Mouse (Mus musculus): ENCODE measurements around the gene Slc48a1. TPM values are rescaled to one million over a fixed set of nuclear protein-coding genes. Genes with fewer than 3 reads are reported as not detected.

Gene Slc48a1
- polyA plus RNA-seq, 1 experiment from 2014 or later: 34.2 TPM

DNA sequence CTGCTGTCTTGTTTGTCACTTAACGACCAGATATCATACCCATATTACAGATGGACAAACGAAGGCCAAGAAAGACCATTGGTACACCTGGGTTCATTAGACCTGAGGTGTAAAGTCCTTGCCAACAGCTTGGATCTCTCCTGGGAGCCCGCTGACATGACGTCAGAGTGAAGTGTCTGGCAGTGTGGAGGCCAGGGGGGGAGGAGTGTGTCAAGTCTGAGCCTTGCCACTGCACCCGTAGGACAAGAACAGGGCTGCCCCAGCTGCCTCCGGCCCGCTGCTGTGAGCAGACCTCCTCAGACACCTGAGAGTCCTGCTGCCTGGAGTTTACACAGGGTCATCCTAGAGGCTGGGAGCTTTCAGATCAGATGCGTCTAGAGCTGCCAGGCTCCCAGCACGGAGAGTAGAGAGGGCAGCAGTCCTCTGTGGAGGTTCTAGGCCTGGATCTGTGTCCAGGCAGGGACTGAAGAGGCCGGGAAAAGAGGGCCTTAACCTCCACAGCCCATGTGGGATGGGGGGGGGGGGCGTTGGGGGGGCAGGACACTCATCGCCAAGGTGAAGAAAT is 34.3 kb upstream of the Slc48a1 start:
- Histone ChIP-seq H3K36me3 (no peaks in the 10 kb centered on the region), H3K4me3 (replicated peaks) (no peak overlapping the region), H3K4me1 (replicated peaks) (peaks cover 14% of the 10 kb centered on the region), H3K27ac (no peak overlapping the region), H3K9me3 (no peaks in the 10 kb centered on the region), H3K4me2 (no peak overlapping the region), H3K9ac (replicated peaks) (0 out of 2 replicates have a peak overlapping the region, but pooled peaks have one; percentile 37), H3K27me3 (no peaks in the 10 kb centered on the region; the same call in 1 of the 2 replicates)
- no peak for ATAC-seq (ENCODE audit: insufficient number of reproducible peaks, insufficient read depth, low FRiP score, low TSS enrichment, low read depth)
- WGBS: 69% methylated on average over 12 of the region's 12 CpGs

DNA sequence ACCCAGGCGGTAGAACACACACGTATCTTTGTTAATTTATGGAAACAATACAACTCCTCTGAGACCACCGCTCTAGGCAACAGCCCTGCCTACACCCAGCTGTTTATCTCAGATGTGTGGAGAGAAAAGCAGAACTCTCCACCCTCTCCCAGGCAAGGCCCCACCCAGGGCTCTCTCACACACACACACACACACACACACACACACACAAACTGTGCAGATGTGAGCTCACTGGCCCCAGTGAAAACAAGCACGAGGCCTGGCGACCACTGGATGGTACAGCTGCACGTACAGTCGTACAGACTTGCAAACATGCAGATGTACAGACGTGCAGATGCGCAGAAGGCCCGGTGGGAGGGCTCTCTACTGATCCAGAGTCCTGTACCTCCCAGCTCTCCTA is 33.4 kb upstream of the Slc48a1 start:
- Histone ChIP-seq H3K9ac (replicated peaks) (no peak overlapping the region; the same call in 1 of the 2 replicates), H3K4me3 (replicated peaks) (no peak overlapping the region), H3K36me3 (no peaks in the 10 kb centered on the region), H3K27me3 (no peaks in the 10 kb centered on the region; the same call in 1 of the 2 replicates), H3K4me2 (no peak overlapping the region), H3K9me3 (no peaks in the 10 kb centered on the region), H3K4me1 (replicated peaks) (peaks cover 19% of the 10 kb centered on the region), H3K27ac (no peak overlapping the region)
- no peak for ATAC-seq (ENCODE audit: insufficient number of reproducible peaks, insufficient read depth, low FRiP score, low TSS enrichment, low read depth)
- WGBS: 63% methylated on average over 10 of the region's 10 CpGs

DNA sequence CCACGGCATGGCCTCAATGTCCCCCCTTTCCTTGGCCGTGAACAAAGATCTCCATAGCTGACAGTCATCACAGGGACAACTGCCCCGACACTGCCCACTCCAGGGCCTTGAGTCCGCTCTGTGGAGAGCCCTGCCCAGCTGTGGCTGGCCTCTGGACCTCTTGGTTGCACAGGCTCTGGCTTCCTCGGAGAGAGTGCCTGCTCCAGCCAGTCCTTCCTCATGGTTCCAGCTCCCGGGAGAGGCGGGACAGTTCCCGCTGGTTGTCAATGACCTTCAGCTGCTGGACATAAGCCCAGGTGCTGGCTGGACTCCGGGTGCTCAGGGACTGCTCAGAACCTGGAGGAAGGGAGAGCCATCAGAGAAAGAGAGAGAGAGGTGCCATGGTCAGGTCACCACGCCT is 33.0 kb upstream of the Slc48a1 start:
- Histone ChIP-seq H3K9me3 (no peaks in the 10 kb centered on the region), H3K36me3 (no peaks in the 10 kb centered on the region), H3K4me3 (replicated peaks) (no peak overlapping the region), H3K9ac (replicated peaks) (no peak overlapping the region; the same call in 1 of the 2 replicates), H3K4me2 (no peak overlapping the region), H3K27me3 (no peaks in the 10 kb centered on the region; the same call in 1 of the 2 replicates), H3K27ac (no peak overlapping the region), H3K4me1 (replicated peaks) (peaks cover 24% of the 10 kb centered on the region)
- WGBS: 74% methylated on average over 10 of the region's 10 CpGs
- ATAC-seq (ENCODE audit: insufficient number of reproducible peaks, insufficient read depth, low FRiP score, low TSS enrichment, low read depth): no peak

DNA sequence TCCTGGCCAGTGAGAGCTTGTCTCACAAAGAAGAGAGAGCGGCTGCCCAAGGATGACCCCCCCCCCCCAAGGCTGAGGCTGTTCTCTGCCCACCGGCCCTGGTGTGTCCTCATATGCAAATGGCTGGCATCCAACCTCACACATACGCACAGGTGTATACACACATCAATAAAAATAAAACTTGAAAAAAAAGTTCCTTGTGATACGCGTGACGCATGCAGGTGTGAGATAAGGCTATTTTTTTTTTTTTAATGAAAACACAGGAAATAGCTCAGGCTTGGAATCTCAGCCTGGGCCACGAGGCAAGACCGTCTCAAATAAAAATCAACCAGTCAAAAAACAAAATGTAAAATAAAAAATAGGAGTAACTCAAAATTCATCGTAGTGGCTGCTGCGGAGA is 32.0 kb upstream of the Slc48a1 start:
- Histone ChIP-seq H3K27me3 (no peaks in the 10 kb centered on the region; the same call in 1 of the 2 replicates), H3K4me2 (no peak overlapping the region), H3K9ac (replicated peaks) (no peak overlapping the region), H3K4me3 (replicated peaks) (no peak overlapping the region), H3K4me1 (replicated peaks) (peaks cover 32% of the 10 kb centered on the region), H3K9me3 (no peaks in the 10 kb centered on the region), H3K36me3 (no peaks in the 10 kb centered on the region), H3K27ac (no peak overlapping the region)
- no peak for ATAC-seq (ENCODE audit: insufficient number of reproducible peaks, insufficient read depth, low FRiP score, low TSS enrichment, low read depth)
- WGBS: 92% methylated on average over 10 of the region's 10 CpGs

DNA sequence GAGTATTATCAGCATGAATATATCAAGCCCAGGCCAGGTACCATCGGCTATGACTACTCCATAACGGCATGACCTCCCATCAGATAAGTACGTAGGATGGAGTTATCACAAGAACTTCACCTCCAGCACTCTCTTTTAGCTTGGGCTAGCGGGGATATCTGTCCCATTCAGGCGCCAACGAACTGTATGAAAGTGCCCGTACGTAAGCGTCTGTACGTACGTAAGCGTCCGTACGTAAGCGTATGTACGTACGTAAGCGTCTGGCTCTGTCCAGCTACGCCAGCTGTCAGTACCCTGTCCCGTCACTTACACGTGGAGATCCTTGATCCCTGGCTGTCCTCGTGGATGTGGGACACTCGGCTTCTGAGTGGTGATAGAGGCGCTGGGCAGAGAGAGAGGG is 31.6 kb upstream of the Slc48a1 start:
- H3K4me3 ChIP-seq (replicated peaks): no peak overlapping the region
- WGBS: 94% methylated on average over 24 of the region's 24 CpGs

DNA sequence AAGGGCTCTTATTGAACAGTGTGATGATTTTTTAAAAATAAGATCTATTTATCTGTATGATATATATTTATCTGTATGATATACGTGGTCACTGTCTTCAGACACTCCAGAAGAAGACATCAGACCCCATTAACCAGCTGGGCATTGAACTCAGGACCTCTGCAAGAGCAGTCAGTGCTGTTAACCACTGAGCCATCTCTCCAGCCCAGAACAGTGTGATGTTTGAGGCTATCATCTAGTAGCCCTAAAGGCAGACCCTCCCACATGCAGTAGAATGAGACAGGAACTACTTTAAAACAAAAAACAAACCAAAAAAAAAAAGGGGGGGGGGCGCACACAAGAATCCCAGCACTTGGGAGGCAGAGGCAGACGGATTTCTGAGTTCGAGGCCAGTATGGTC is 30.8 kb upstream of the Slc48a1 start:
- Histone ChIP-seq H3K36me3 (no peaks in the 10 kb centered on the region), H3K4me1 (replicated peaks) (peaks cover 32% of the 10 kb centered on the region), H3K9me3 (no peaks in the 10 kb centered on the region), H3K4me2 (no peak overlapping the region), H3K4me3 (replicated peaks) (no peak overlapping the region), H3K27me3 (no peaks in the 10 kb centered on the region), H3K27ac (no peak overlapping the region), H3K9ac (replicated peaks) (no peak overlapping the region)
- WGBS: 74% methylated on average over 4 of the region's 4 CpGs
- ATAC-seq (ENCODE audit: insufficient number of reproducible peaks, insufficient read depth, low FRiP score, low TSS enrichment, low read depth): no peak

More for the DNA sequence above, 31.6 kb upstream of the Slc48a1 start:
- H3K4me1 ChIP-seq (replicated peaks): peaks cover 32% of the 10 kb centered on the region
- no peaks in the 10 kb centered on the region for H3K36me3 ChIP-seq
- H3K27ac ChIP-seq: no peak overlapping the region
- H3K4me2 ChIP-seq: no peak overlapping the region
- no peak overlapping the region for H3K9ac ChIP-seq (replicated peaks)
- no peaks in the 10 kb centered on the region for H3K9me3 ChIP-seq
- no peak for ATAC-seq (ENCODE audit: insufficient number of reproducible peaks, insufficient read depth, low FRiP score, low TSS enrichment, low read depth)
- no peaks in the 10 kb centered on the region; the same call in 1 of the 2 replicates for H3K27me3 ChIP-seq

DNA sequence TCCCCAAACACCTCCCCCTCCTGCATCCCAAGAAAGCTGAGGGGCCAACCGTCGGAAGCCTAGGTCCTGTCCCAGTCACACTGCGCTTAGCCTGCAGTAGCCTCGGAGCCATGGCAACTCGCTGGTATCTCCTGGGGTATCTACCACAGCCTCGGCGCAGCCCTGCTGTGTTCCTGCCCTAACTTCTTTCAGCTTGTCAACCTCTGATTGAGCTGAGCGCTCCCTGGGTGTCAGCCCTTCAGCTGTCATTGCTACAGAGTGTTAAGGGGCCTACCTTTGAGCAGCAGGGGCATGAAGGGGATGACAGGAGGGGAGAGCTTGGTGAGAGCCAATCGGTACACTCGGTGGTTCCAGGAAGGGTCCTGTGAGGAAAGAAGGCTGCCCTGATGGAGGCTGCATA is 30.0 kb upstream of the Slc48a1 start:
- WGBS: 65% methylated on average over 10 of the region's 10 CpGs
- H3K4me3 ChIP-seq (replicated peaks): no peak overlapping the region
- no peak overlapping the region for H3K27ac ChIP-seq

DNA sequence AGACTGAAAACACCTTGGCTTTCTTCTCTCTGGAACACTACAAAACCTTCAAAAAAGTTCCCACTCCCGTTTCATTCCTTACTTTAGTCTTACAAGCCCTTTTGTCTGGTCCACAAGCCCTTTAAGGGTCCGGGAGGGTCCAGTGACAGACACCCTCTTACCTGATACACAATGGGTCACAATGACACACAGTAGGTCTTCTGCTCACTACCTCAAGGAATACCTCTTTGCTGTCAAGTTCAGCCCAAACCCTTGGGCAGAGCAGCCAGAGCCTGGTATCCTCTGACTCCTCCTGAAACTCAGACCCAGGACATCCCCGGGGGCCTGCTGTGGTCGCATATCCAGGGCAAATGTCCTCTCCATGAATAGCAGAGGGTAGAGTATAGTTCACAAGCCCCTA is 29.4 kb upstream of the Slc48a1 start:
- no peak overlapping the region for H3K27ac ChIP-seq
- no peak overlapping the region for H3K4me2 ChIP-seq
- no peaks in the 10 kb centered on the region for H3K27me3 ChIP-seq
- WGBS: 91% methylated on average over 4 of the region's 4 CpGs
- peaks cover 36% of the 10 kb centered on the region for H3K4me1 ChIP-seq (replicated peaks)
- H3K9me3 ChIP-seq: no peaks in the 10 kb centered on the region
- no peak overlapping the region for H3K9ac ChIP-seq (replicated peaks)
- H3K36me3 ChIP-seq: no peaks in the 10 kb centered on the region
- no peak for ATAC-seq (ENCODE audit: insufficient number of reproducible peaks, insufficient read depth, low FRiP score, low TSS enrichment, low read depth)
- no peak overlapping the region for H3K4me3 ChIP-seq (replicated peaks)

More for the DNA sequence above, 30.0 kb upstream of the Slc48a1 start:
- Histone ChIP-seq H3K9me3 (no peaks in the 10 kb centered on the region), H3K4me1 (replicated peaks) (peaks cover 32% of the 10 kb centered on the region), H3K4me2 (no peak overlapping the region), H3K36me3 (no peaks in the 10 kb centered on the region), H3K27me3 (no peaks in the 10 kb centered on the region), H3K9ac (replicated peaks) (no peak overlapping the region)
- no peak for ATAC-seq (ENCODE audit: insufficient number of reproducible peaks, insufficient read depth, low FRiP score, low TSS enrichment, low read depth)

DNA sequence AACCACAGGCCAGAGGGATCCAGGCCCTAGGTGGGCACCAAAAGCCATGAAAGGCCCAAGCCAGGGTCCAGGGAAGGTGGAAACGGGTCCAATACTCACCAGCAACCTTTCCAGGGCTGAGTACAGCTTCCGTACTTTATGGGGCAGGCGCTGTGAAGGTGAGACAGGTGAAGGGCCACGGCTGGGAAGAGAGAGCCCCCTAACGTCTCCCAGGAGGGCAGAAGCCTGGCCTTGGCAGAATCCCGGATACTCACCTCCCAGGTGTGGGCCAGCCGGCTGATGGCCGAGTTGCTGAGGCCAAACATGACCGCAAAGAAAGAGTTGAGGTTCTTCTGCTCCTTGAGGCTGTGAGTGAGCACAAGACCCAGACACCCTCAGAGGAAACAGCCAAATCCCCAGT is 28.9 kb upstream of the Slc48a1 start:
- Histone ChIP-seq H3K9me3 (no peaks in the 10 kb centered on the region), H3K36me3 (no peaks in the 10 kb centered on the region), H3K9ac (replicated peaks) (no peak overlapping the region), H3K4me2 (no peak overlapping the region), H3K4me3 (replicated peaks) (no peak overlapping the region), H3K27ac (0 out of 2 replicates have a peak overlapping the region, but pooled peaks have one; percentile 25), H3K4me1 (replicated peaks) (peaks cover 37% of the 10 kb centered on the region), H3K27me3 (no peaks in the 10 kb centered on the region)
- WGBS: 90% methylated on average over 9 of the region's 9 CpGs
- no peak for ATAC-seq (ENCODE audit: insufficient number of reproducible peaks, insufficient read depth, low FRiP score, low TSS enrichment, low read depth)

DNA sequence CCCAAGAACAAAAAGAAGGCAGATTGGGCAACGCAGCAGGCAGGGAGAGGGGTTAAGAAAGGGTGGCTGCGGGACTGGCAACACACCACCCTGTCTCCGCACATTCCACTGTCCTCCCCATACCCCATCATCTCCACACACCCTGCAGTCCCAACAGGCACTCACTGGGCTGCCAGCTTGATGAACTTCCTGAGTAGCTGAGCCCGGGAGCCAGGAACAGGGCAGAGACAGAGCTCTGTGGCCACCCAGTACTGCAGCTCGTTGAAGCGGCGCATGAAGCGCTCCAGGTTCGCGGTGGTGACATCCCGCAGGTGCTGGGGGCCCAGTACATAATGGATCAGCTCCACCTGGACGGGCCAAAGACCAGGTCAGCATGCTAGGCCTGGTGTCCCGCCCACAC is 28.5 kb upstream of the Slc48a1 start:
- no peak for ATAC-seq (ENCODE audit: insufficient number of reproducible peaks, insufficient read depth, low FRiP score, low TSS enrichment, low read depth)
- 80% methylated on average over 13 of the region's 13 CpGs for WGBS

DNA sequence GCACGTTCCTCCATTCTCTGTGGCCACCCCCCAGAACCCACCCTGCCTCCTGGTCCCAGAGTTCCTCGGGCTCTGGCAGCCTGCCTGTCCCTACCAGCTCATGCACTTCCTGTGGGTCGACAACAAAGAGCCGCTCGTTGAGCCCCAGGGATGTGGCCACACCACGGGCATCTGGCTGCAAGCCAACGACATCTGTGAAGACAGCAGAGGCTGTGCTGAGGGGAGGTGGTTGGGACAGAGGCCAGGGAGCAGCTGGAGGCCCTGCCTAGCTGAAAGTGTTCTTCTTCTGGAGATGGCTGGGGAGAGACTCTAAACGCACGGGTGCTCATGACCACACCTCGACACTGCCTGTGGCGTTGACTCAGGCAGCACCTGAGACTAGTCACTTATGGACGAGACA is 27.6 kb upstream of the Slc48a1 start:
- H3K9me3 ChIP-seq: no peaks in the 10 kb centered on the region
- peak overlapping the region; percentile 86 for H3K27ac ChIP-seq
- peaks cover 37% of the 10 kb centered on the region for H3K4me1 ChIP-seq (replicated peaks)
- H3K36me3 ChIP-seq: no peaks in the 10 kb centered on the region
- WGBS: 27% methylated on average over 12 of the region's 12 CpGs
- 0 out of 2 replicates have a peak overlapping the region, but pooled peaks have one; percentile 24 for H3K4me2 ChIP-seq
- ATAC-seq (ENCODE audit: insufficient number of reproducible peaks, insufficient read depth, low FRiP score, low TSS enrichment, low read depth): peak; percentile 53
- H3K4me3 ChIP-seq (replicated peaks): no peak overlapping the region
- H3K9ac ChIP-seq (replicated peaks): no peak overlapping the region
- H3K27me3 ChIP-seq: no peaks in the 10 kb centered on the region

More for the DNA sequence above, 28.5 kb upstream of the Slc48a1 start:
- no peaks in the 10 kb centered on the region for H3K9me3 ChIP-seq
- 0 out of 2 replicates have a peak overlapping the region, but pooled peaks have one; percentile 25 for H3K27ac ChIP-seq
- H3K36me3 ChIP-seq: no peaks in the 10 kb centered on the region
- H3K4me2 ChIP-seq: 0 out of 2 replicates have a peak overlapping the region, but pooled peaks have one; percentile 24
- H3K9ac ChIP-seq (replicated peaks): no peak overlapping the region; the same call in 1 of the 2 replicates
- H3K4me1 ChIP-seq (replicated peaks): peaks cover 38% of the 10 kb centered on the region
- H3K27me3 ChIP-seq: no peaks in the 10 kb centered on the region
- no peak overlapping the region for H3K4me3 ChIP-seq (replicated peaks)

DNA sequence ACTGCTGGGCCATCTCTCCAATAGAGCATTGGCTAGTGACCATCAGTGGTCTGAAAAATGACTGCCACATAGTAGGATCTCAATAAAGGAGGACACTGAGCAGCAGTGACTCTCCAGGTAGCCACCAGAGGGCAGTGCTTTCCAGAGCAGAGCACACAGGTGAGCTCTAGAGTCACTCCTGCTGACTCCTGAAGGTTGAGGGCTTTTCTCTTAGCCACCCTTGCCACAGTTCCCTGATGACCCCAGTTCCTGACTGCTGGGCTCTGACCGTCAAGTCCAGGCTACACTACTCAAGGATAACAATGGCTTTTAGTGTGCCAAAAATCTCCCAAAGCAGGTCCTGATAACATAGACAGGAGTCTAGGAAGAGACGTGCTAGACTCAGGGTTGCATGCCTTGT is 26.6 kb upstream of the Slc48a1 start:
- no peak overlapping the region for H3K4me3 ChIP-seq (replicated peaks)
- ATAC-seq (ENCODE audit: insufficient number of reproducible peaks, insufficient read depth, low FRiP score, low TSS enrichment, low read depth): no peak
- no peak overlapping the region for H3K9ac ChIP-seq (replicated peaks)
- no peak overlapping the region; the same call in 1 of the 2 replicates for H3K27ac ChIP-seq
- H3K4me1 ChIP-seq (replicated peaks): peaks cover 42% of the 10 kb centered on the region
- no peaks in the 10 kb centered on the region for H3K36me3 ChIP-seq
- no peaks in the 10 kb centered on the region for H3K27me3 ChIP-seq
- H3K4me2 ChIP-seq: no peak overlapping the region
- no peaks in the 10 kb centered on the region for H3K9me3 ChIP-seq
- WGBS: 90% methylated on average over 2 of the region's 2 CpGs

All from limb, embryonic 12.5 days (tissue).